Mouse (Mus musculus) ES-CJ7 (cell line): ENCODE results near the gene Lysmd4.
"Not testable (repeated sequence)": the region's sequence is repeated elsewhere in the genome, so short reads cannot be mapped to it uniquely, and the experiment has no call there.

Experiments used
- DNase-seq: peaks from one replicate; pipeline ENCODE4 v3.0.0; 2011; ENCODE audit warnings: low read depth, low spot score

Gene Lysmd4

GRCm38 (mm10) chr7:67230640-67231140 lies 8.3 kb downstream of the Lysmd4 start:
- DNase-seq, result no peak

- no peak for DNase-seq
Observed at GRCm38 (mm10) chr7:67232504-67232903, 10.2 kb downstream of the Lysmd4 start.

GRCm38 (mm10) chr7:67234797-67235196 lies 12.5 kb downstream of the Lysmd4 start:
- no peak for DNase-seq

- no peak for DNase-seq
Observed at GRCm38 (mm10) chr7:67236351-67236750, 14.0 kb downstream of the Lysmd4 start.

GRCm38 (mm10) chr7:67237752-67238151 lies 15.4 kb downstream of the Lysmd4 start:
- DNase-seq, result no peak

- no peak for DNase-seq
Observed at GRCm38 (mm10) chr7:67241969-67242368, 19.6 kb downstream of the Lysmd4 start.

- DNase-seq, result peak; percentile 17
Observed at GRCm38 (mm10) chr7:67243121-67243893, 21.0 kb downstream of the Lysmd4 start.

GRCm38 (mm10) chr7:67243894-67244282 lies 21.5 kb downstream of the Lysmd4 start:
- DNase-seq, result no peak

GRCm38 (mm10) chr7:67245255-67245654 lies 22.9 kb downstream of the Lysmd4 start:
- no peak for DNase-seq

- no peak for DNase-seq
Observed at GRCm38 (mm10) chr7:67246067-67246466, 23.7 kb downstream of the Lysmd4 start.

- peak; percentile 13 for DNase-seq
Observed at GRCm38 (mm10) chr7:67259828-67260563, 37.7 kb downstream of the Lysmd4 start.

- DNase-seq, result not testable (repeated sequence)
Observed at GRCm38 (mm10) chr7:67270447-67270846, 48.1 kb downstream of the Lysmd4 start.

GRCm38 (mm10) chr7:67283581-67283980 lies 61.2 kb downstream of the Lysmd4 start:
- DNase-seq, result no peak

GRCm38 (mm10) chr7:67287456-67287855 lies 65.1 kb downstream of the Lysmd4 start:
- DNase-seq, result no peak

GRCm38 (mm10) chr7:67291356-67291755 lies 69.0 kb downstream of the Lysmd4 start:
- DNase-seq, result no peak

- DNase-seq, result no peak
Observed at GRCm38 (mm10) chr7:67296419-67296818, 74.1 kb downstream of the Lysmd4 start.

- DNase-seq, result no peak
Observed at GRCm38 (mm10) chr7:67304937-67305336, 82.6 kb downstream of the Lysmd4 start.

GRCm38 (mm10) chr7:67307078-67307477 lies 84.7 kb downstream of the Lysmd4 start:
- DNase-seq, result no peak

GRCm38 (mm10) chr7:67308102-67308501 lies 85.8 kb downstream of the Lysmd4 start:
- no peak for DNase-seq

GRCm38 (mm10) chr7:67310151-67310550 lies 87.8 kb downstream of the Lysmd4 start:
- no peak for DNase-seq

GRCm38 (mm10) chr7:67313200-67313599 lies 90.9 kb downstream of the Lysmd4 start:
- DNase-seq, result no peak

- DNase-seq, result no peak
Observed at GRCm38 (mm10) chr7:67318697-67319096, 96.4 kb downstream of the Lysmd4 start.

GRCm38 (mm10) chr7:67320359-67320758 lies 98.0 kb downstream of the Lysmd4 start:
- no peak for DNase-seq
